Mouse (Mus musculus): ENCODE results near the gene Rapgef4.
A peak's percentile ranks its signal among the peaks of the same experiment; 100 is the strongest.

Rapgef4 gene

GRCm38 (mm10) chr2:72179600-72180301, 198.7 kb downstream of the Rapgef4 start:
- no peak for DNase-seq (ENCODE audit: low spot score)

- DNase-seq (ENCODE audit: low spot score): no peak
Measured at GRCm38 (mm10) chr2:72181443-72181842, 200.4 kb downstream of the Rapgef4 start.

GRCm38 (mm10) chr2:72183751-72184150, 202.7 kb downstream of the Rapgef4 start:
- no peak for DNase-seq (ENCODE audit: low spot score)

- no peak for DNase-seq (ENCODE audit: low spot score)
Measured at GRCm38 (mm10) chr2:72196190-72196965, 215.3 kb downstream of the Rapgef4 start.

DNA sequence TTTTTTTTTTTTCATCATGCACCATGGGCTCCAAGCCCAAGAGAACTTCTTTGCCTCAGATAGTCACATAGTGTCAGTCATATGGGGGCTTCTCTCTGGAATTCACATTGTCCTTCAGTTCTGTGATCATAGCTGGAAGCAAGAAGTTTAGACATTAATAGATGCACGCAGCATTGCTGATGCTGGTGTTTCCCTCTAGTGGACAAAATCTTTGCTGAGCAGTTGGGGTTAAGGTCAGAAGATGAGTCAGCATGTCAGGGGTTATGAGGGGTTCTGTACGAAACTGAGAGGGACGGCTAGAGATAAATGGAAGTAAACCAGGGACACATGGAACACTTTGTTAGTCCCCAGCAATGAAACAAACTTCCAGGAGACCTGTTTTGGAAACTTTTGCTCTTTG, 216.0 kb downstream of the Rapgef4 start:
- peak; percentile 19 for DNase-seq (ENCODE audit: low spot score)

DNA sequence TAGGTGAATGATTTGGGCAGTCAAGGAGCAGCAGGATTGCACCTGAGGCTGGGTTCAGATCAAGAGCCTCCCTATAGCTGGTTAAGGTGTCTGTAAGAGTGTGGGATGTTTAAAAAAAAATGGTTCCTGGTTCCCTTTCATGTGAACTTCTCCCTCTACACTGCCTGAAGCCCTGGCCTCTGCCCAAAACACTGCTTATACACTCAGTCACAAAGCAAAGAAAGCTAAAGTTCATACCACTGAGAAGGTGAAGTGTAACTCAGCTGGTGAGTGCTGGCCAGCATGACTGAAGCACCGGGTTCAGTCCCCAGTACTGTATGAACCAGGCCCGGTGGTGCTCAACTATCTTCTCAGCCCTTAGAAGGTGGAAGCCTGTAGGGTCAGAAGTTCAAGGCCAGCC, 218.4 kb downstream of the Rapgef4 start:
- peak; percentile 20 for DNase-seq (ENCODE audit: low spot score)

DNA sequence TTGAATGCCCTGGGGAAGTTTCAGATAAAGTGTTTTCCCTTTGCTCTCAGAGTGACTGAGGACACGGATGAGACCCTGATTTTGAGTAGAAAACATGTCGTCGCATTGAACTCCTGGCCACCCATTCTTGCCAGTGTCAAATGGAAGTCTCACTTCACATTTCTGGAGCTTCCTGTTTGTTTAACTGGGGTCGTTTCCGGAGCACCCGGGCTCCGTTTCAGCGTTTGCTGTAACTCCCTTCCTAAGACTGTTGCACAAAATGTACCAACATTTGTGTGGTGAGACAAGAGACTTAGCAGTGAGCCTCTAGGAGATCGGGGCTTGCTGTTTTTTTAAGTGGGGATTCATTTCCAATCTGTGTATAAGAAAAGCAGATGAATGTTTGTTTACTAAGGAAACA, 220.5 kb downstream of the Rapgef4 start:
- no peak for DNase-seq (ENCODE audit: low spot score)

DNA sequence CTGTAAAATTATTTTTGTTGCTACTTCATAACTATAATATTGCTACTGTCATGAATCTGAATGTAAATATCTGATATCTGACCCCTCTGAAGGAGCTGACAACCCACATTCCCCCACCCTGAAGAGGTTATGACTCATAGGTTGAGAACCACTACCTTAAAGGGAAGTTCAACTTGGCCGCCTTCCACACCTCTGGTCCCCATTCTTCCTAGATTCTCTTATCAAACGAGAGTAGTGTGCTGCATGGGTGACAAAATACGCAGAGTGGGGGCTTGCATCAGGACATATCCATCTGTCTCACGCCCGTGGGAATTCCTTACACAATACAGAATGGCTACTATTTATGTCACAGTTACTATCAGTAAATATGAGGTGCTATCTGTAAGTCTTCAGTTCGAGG, 221.2 kb downstream of the Rapgef4 start:
- DNase-seq (ENCODE audit: low spot score): no peak

DNA sequence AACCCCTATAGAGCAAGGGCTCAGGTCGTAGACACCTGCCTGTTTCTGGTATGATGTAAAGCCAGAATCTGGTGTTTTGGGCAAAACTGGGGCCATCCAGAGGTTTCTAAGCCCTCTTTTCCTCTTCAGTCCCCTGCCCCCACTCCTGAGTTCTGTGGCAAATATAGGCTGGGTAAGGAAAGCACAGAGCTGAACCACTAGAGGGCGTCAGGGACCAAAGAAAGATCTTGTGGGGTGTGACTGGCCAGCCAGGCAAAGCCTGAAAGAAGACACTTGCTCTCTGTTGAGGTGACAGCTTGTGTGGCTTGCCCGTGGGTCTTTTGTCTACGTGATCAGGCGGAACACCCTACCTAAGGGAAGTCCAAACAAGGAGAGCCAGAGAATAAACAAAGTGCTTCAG, 222.6 kb downstream of the Rapgef4 start:
- peak; percentile 60 for DNase-seq (ENCODE audit: low spot score)

DNA sequence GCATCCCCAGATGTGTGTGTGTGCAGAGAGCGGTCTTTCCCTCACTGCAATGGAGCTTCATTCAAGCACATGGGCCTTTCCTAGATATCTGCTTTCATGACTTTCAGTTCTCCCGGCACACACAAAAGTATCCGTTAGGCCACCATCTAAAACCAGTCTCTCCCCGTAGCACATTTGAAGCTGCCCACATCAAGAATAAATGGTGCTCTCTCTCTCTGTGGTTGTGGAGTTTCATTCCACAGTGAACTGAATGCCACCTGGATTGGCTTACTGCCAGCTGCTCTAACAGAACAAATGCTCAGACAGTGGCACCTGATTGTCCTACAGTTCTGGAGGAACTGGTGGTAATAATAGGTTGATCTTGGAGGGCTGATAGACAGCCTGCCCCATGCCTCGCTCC, 224.8 kb downstream of the Rapgef4 start:
- DNase-seq (ENCODE audit: low spot score): no peak

DNA sequence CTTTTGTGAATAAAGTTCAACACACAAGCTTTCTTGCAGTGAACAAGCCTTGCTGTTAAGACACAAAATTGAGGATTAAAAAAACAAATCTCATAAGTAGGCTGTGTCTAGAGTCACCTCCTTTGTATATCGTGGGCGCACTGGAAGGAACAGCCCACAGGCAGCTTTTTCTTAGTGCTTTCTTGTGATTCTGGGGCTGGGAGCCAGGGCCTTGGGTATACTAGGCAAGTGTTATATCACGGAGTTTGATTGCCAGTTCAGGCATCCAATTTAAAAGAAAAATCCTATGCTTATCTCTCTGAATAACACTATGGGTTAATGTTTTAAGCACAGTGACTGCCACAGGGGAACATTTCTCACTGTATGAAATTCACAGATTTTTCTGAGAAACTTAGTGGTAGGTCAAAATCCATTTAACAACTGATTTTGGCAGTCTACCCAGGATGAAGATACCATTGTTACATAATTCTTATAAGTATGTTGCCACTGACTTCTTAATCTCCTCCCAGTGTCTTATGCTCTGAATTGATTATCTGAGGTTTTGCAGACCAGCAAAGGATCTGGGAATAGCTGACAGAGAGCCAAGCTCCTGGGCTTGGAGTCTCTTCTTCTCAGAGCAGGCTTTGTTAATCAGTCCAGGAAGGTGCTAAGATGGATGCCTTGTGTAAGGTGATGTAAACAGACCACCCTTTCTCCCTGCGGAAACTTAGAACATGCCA, 225.6 kb downstream of the Rapgef4 start:
- DNase-seq (ENCODE audit: low spot score): no peak

DNA sequence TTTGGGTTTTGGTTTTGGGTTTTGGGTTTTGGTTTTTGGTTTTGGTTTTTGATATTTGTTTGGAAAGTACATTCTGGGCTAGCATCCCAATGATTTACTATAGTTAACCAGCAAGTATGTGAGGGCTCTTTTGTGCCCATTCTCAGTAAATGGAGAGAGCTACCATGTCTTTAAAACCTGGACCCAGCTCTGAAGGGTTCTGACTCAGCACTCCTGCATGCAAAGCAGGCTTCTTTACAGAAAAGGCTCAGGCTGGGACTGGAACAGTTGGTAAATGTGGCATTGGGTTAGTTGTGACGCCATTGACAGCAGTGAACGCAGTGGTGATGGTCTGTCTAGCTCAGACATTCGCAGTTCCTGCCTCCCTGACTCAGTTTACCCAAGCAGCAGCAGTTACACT, 236.3 kb downstream of the Rapgef4 start:
- no peak for DNase-seq (ENCODE audit: low spot score)

- peak; percentile 29 for DNase-seq (ENCODE audit: low spot score)
Measured at GRCm38 (mm10) chr2:72219921-72220320, 238.9 kb downstream of the Rapgef4 start.

GRCm38 (mm10) chr2:72221283-72221682, 240.2 kb downstream of the Rapgef4 start:
- DNase-seq (ENCODE audit: low spot score): no peak

DNA sequence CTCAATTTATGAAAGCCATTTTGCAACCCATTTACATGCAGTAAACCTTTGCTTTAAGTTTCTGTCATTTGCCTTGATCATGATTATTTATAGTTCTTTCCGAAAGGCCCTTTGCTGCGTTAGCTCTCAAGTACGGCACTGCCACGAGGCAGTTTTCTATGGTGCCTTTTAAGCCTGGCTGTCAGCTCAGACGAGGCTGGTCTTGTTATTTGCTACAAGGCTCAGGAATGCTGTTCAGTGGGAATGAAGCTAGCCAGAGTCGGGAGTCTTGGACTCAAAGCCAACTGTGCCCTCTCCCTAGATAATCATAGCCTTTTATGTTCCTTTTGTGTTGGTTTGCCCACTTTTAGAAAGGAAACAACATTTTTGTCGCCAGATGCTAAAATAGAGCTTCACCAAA, 240.7 kb downstream of the Rapgef4 start:
- DNase-seq (ENCODE audit: low spot score): no peak

GRCm38 (mm10) chr2:72222276-72222675, 241.2 kb downstream of the Rapgef4 start:
- DNase-seq (ENCODE audit: low spot score): no peak

DNA sequence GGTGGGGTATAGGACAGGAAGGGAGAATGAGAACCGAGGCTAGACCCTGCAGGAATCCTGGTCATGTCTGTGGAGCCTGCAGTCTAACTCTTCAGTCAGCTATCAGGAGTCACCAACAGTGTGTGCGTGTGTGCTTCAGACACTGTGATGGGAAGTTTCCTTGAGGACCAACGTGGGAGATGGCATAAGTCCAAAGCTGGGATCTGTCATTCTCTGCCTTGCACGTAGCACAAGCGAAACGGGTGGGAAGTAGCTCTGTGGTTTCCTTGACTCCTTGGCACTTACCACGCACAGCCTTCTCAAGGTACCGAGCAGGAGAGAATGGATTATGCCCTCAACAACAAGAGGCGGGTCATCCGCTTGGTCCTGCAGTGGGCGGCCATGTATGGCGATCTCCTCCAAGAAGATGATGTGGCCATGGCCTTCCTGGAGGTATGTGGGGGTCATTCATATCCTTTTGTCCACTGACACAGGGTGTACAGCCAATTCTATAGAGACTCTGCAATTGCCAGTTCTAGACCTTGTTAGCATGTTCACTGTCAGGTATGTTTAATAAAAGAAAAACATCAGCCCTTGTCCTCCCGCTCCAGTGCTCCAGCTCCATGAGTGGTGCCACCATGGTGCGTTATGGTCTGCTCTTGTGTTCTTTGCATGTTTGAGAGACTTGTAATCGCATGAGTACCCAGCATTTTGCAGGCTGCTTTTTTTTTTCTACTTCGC, 241.9 kb downstream of the Rapgef4 start:
- DNase-seq (ENCODE audit: low spot score): no peak

DNA sequence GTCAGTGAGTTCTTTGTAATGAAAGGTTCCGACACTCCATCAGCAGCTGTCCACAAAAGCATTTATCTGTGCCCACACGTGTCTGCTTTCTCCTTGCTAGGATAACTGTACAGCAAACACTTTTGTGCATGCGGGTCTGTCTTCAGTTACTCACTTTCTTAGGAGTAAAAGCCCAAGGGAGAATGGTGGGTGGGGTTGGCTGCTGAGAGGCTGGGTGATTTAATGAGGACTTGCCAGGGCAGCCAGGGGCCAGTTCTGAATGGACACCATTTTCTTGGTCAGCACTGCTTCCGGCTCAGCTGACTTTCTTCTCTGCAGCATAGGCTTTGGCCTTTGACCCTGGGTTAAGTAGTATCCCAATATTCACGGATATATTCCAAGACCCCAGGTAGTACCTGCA, 242.4 kb downstream of the Rapgef4 start:
- DNase-seq (ENCODE audit: low spot score): no peak

DNA sequence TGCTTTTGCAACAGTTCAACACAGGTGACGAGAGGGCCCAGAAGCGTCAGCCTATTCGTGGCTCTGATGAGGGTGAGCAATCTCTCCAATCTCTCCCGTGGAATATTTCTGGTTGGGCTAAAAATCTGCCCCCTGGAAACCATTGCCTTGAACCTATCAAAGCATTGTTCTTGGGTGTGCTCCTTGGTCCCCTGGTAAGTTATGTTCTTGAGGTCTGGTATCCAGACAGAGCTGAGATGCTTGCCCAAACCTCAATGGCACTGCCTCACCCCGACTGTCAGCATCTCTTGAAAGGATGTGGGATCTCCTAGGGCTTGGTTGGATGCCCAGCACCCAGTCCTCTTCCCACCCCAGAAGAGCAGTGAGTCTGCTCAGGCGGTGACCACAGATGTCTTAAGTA, 245.0 kb downstream of the Rapgef4 start:
- no peak for DNase-seq (ENCODE audit: low spot score)

DNA sequence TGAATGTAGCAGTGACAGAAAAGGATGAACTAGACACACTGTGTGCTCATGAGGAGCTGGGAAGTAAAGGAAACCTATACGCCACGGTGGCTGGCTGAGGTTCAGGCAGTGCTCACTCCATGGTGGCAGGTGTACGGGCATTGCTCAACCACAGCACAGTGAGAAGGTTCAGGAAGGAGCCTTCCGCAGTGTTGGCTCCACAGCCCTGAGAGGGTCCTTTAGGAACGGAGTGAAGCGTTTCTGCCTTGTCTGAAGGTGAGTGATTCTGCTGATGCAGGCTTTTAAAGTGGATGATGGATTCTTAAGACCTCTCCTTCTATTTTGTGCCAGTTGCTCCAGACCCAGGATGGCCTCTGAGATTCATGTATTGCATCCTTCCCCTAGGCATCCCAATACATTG, 246.4 kb downstream of the Rapgef4 start:
- DNase-seq (ENCODE audit: low spot score): no peak

DNA sequence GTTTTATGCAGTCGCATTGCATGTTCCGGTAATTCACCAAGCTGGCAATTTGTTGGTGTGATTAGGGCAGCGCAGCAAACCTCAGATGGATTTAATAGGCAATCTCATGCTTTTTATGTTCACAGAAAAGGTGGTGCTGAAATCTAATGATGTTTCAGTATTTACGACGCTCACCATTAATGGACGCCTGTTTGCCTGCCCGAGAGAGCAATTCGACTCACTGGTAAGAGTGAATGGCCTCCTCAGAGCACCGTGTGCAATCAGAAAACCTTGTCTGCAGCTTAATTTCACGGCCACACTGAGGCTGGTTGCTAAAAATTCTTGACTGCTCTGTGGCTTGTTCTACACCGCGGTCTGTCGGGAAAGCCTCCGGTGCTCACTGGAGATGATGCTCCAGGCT, 247.8 kb downstream of the Rapgef4 start:
- no peak for DNase-seq (ENCODE audit: low spot score)

DNA sequence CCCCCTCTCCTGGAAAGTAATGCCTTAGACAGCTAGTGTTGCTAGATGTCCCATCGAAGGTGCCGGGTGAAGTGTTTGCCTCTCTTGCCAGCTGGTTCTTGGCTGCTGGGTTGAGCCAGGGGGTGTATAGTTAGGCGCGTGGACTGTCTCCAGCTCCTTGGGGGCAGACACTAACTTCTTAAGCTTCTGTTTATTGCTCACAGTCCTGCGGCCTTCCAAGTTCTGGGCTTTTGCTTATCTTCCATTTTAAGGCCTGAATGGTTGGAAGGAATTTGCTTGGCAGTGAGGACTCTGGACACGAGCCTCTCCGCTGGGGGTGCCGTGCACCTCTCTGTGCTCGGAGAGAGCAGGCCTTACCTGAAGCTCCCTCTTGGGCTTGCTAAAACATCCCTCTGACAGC, 249.5 kb downstream of the Rapgef4 start:
- DNase-seq (ENCODE audit: low spot score): no peak
